Mouse (Mus musculus) liver, adult 2 months (tissue): ENCODE measurements around the gene Rab15.

Experiments used
- CTCF ChIP-seq: fragments of 200-500 bp; IDR thresholded peaks from 2 replicates; pipeline ENCODE4 v1.5.1; 2011; ENCODE audit warnings: low read depth, low read length, control low read depth
- POLR2A ChIP-seq: fragments of 200-500 bp; IDR thresholded peaks from 2 replicates; pipeline ENCODE4 v1.6.1; 2011; ENCODE audit warnings: low read length, control low read depth; ENCODE audit not compliant: insufficient read depth; ENCODE audit errors: extremely low read depth

- TF ChIP-seq POLR2A (no peak), CTCF (no peak)
Observed at GRCm38 (mm10) chr12:76822002-76822650, 582 bp downstream of the Rab15 start.
